Mouse (Mus musculus): Measurements from ENCODE around the gene Bahcc1.

The Bahcc1 gene

GRCm38 (mm10) chr11:120341661-120342060 is 108.9 kb downstream of the Bahcc1 start:
- Histone ChIP-seq H3K9me3 (ENCODE audit: low read length) (peaks cover 87% of the 10 kb centered on the region), H3K36me3 (ENCODE audit: insufficient read depth, low read length) (peaks cover 12% of the 10 kb centered on the region), H3K4me3 (replicated peaks; ENCODE audit: low read length) (no peak overlapping the region), H3K4me1 (replicated peaks; ENCODE audit: low read depth, low read length) (no peaks in the 10 kb centered on the region), H3K27me3 (ENCODE audit: insufficient read depth, low read length) (no peaks in the 10 kb centered on the region)
- TF ChIP-seq NANOG (IDR thresholded peaks at IDR 0.05; ENCODE audit: borderline replicate concordance, low read length) = no peak
- no peak for TF ChIP-seq CTCF (conservative IDR thresholded peaks at IDR 0.05; ENCODE audit: low read length)
- no peak for TF ChIP-seq POU5F1 (IDR thresholded peaks at IDR 0.05; ENCODE audit: borderline replicate concordance, low read length)

Data from E14TG2a.4 (cell line).